Mouse (Mus musculus): ENCODE data around the gene Efcab11.

The Efcab11 gene

DNA sequence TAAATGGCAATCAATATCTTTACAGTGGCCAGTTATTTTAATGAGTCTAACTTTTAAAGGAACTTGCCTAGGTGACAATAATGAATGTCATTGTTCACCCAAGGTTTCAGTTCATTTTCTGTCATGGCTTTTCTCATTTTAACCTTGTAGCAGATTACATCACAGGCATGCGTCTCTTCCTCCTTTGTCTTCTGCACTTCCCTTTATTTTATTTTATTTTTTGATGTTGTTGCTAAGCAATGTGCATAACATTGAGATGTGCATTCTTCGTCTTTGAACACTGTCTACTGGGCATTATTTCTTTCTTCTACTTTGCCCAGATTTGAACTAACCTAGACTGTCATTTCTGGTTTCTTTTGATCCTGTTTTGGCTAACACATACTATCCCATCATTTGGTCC lies 88.3 kb downstream of the Efcab11 start:
- no peak for DNase-seq

DNA sequence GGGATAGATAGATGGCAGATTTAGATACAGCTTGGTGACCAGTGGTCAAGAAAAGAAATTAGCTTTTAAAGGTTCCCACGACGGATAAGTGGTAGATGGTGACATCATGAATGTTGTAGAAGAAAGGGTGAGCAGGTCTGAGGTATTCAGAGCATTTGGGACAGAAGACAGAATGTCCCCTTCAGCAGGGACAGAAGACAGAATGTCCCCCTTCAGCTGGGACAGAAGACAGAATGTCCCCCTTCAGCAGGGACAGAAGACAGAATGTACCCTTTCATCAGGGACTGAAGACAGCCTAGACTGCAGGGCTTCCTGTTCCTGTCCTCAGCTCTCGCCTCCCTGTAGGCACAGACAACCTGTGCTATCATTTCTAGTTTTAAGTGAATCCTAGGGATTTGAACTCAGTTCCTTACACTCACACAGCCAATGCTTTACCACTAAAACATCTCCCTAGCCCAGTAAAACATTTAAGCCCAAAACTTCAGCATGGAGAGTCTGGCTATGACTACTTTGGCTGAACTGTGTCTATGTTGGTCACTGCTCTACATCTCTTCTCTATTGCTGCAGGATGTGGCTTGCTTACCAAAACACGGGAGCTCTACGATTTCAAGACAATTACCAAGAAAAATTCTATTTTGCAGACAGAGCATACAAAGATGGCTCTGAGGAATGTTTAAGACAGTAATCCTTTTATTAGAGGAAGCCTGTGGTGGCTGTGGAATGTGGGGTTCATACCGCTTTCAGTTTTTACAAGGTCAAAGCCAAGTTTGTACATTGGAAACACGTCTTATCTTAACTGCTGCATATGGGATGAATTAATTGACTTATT lies 89.2 kb downstream of the Efcab11 start:
- DNase-seq, result no peak

DNA sequence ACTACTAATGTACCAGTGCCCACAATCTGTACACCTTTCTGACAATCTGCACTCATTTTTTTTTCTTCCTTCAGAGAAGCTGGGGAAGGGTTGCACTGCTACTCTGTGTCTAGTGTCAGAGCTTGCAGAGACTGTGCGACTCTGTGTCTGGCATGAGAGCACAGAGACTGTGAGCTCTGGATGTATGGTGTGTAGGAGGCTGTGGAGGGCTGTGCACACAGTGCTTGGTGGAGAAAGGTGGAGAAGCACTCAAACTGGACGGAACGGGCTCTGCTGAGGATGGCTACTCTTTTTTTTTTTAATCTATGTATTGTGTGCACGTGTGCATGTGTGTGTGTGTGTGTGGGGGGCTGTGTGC lies 90.1 kb downstream of the Efcab11 start:
- no peak for DNase-seq

DNA sequence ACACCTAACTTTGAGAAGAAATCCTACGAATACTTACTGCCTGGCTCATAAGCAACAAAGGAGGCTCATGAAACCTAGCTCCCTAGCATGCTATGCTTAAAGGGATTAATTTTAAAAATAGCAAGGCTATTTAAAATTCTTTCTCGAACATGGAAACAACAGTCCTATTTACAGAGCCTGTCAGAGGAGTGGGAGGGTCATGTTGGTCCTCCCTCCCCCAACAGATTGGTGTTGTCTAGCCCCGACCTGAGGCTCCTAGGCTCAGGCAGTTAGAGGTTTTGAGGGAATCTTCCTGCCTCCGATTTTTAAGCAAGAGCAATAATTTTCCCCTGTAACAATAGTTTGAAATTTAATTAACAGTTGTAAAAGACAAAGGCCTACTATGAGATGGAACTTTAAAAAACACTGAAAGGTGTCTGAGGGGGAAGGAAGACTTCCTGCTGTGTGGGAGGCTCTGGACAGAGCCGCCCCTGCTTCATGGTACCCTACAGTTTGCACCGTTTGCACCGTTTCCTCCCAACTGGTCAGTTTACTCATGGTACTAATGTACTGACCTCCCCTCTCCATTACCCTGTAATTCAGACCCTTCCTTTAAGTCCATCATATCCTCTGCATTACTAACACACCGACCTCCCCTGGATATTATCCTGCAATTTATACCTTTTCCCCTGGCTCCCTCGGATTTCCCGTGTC lies 90.6 kb downstream of the Efcab11 start:
- DNase-seq, result no peak

DNA sequence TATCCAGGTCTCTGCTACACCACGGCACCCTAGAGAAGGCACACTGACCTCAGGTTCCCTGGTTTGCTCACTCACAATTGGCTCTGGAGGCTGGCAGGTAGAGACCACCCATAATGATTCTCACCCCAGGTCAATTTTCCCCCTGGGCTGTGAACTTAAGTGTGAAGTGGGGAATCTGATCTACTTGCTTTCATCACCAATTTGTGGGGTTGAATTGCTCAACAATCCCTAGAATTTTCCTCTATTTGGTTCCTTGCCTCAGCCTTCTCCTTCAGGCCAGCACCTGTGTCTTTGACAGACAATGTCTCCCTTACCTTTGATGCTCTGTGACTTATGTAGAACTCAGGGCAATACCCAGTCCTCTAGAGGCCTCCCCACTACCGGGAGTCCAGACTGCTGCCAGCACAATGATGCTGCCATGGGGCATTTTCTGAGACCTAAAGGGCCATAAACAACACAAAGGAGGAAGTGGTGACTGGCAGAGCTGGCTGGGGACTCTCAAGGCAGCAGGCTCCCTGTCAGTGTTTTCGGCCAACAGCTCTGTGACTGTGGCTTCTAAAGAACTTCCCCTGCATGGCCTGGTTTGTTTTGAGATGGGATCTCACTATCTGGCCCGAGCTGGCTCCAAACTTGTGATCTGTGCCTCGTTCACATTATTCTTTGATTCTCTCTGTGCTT lies 94.8 kb downstream of the Efcab11 start:
- DNase-seq, result no peak

DNA sequence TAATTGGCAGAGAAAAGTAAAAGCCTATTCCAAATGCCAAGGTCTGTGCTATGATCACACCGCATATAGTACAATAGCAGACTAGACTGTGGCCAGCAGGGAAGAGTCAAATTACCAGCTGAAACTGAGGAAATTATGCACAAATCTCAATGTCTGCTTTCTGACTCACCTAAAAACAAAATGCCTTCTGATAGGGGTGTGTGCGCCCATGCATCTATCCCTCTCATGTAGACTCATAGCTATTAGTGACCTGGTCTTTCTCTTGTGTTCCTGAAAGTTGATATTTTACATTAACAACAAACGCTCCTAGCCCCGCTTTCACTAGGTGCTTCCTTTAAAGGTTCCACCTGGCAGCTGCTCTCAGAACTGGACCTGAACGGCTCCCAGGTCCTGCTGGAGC lies 102.5 kb downstream of the Efcab11 start:
- DNase-seq, result no peak

DNA sequence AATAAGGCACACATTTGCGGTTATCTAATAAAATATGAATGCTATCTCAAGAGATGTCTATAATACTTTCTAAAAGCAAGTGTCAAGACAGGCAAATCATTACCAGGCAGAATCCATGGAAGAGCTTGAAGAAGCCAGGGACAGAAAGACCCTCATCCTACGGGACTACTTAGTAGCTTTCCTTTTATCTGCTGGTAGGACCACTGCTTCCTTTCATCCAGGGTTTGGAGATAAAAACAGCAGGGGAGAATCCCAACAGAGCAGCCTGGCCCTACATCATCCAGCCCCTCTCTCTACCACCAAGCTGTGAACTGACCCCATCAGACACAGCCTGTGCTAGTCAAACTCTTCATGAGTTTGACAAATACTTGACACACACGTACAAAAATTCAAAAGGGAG lies 103.8 kb downstream of the Efcab11 start:
- DNase-seq, result no peak

DNA sequence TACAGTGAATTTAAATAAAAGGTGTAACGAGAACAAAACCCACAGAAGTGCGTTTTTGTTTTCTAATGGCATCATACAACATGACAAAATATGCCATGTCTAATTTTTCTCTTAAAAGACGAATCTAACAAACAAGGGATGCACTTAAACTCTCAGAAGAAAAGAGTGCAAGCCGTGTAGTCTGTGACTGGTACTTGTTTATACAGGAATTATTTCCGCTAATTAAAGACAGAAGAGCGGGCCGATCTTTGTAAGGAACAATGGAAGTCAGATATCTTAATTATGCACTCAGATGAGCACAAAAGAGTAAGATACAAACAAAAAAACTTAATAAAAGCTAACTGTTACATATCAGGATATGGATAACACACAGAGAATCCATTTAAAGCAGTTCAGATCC lies 104.3 kb downstream of the Efcab11 start:
- DNase-seq, result no peak

DNA sequence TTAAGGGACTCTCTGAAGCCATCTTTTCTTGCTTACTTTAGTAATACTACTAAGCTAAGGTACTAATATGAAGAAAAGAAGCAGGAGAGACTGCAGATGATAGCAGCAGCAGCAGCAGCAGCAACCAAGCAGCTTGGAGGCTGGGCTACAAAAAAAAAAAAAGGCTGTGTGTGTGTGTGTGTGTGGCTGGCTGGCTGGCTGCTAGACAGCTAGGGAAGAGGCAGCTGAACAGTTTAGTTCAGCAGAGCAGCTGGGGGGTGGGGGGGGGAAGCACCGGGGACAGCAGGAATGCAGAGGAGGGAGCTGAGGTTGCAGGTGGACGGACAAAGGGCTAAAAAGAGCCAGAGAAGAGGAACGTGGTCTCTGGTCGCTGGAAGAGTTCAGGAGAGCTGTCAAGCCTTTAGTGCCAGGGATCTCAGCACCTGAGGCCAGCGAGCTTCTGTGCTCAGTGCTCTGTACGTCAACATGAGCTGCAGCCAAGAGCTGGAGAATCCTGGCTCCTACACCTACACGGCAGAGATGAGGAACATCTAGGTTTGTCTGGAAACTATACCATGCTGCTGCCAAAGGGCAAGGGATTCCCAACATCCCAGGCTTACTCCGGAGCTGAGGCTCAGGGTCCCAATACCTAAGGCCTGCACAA lies 107.6 kb downstream of the Efcab11 start:
- no peak for DNase-seq

DNA sequence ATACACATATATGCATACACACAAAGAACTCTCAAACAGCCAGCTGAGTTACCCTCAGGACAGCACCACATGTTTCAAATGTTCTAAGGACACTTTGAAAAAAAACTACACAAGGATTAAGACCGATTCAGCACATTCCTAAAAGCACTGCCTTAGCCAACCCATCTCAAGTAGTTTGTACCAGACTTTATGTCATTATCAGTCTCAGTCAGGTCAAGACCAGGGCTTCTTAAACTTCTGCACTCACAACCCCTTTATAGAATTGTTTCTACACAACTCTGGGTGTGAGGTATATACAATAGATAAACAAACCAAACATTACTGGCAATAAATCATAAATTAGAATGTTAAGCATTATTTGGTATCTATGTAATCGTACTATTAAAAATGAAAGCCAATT lies 109.4 kb downstream of the Efcab11 start:
- DNase-seq, result no peak

DNA sequence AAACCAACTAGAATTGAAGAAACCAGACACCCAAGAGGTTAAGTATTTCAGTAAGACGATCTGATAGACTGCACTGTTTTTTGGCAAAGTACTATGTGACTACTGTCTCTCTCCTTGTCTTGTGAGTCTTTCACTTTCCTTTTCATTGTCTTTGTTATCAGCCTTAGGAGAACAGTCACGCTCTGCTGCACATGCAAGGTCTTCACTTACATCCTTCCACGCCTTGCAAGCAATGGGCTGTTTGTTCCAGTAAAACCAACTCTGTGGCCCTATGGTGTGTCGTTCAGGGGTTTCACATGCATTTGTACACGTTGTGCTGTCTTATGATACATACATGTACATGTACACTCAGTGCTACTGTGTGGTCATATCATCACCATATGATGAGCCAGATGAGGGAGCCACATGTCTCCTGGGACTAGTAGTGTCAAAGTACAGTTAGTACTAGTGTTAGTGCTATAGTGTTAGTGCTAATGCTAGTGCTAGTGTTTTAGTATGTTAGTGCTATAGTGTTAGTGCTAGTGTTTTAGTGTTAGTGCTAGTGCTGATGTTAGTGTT lies 110.5 kb downstream of the Efcab11 start:
- DNase-seq, result no peak

DNA sequence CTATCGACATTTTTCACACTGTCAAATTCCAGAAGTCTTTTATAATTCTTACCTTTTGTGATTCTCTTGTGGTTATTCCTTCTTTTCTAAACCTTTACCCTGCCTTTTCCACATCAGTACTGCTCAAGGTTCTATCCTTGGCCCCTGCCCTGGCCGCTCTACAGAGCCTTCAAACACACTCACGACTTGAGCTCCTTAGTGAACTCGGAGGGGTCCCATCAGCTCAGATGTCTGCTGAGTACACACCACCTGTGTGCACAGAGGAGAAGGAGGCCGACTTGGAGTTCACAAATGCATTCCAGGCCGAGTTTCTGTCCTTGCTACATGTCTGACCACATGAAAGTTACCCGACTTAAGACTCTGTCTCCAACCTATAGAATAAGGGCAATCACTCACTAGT lies 113.2 kb downstream of the Efcab11 start:
- no peak for DNase-seq

DNA sequence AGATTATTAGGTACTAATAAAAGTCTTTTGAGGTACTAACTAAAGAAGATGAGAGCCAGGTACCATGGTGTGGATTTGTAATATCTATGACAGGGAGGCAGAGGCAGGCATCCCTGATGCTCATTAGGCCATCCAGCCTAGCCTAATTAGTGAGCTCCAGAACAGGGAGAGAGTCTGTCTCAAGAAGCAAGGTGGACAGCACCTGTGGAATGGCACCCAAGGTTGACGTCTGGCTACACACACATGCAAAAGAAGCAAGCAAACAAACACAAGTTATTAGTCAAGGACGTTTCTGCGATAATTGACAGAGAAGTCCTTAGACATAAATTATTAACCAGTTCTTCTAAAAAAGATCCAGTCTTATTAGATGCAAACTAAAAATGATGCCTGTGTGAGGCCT lies 114.6 kb downstream of the Efcab11 start:
- no peak for DNase-seq

DNA sequence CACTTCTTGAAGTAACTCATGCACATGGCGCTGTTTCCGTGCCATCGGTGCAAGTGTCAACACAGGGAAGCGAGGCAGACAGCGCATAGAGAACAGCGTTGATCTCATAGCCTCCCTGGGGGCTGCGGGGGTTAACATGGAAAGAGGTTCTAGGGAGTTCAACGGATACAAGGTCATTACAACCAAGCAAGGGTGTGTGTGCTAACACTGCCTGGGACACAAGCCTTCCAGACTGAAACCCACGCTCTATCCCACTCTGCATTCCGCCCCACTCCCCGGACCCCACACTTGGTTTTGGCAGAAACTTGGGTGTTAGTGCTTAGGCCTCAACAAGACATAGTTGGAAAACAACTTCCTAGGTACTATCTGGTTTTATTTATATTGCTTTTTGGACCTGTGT lies 116.5 kb downstream of the Efcab11 start:
- no peak for DNase-seq

DNA sequence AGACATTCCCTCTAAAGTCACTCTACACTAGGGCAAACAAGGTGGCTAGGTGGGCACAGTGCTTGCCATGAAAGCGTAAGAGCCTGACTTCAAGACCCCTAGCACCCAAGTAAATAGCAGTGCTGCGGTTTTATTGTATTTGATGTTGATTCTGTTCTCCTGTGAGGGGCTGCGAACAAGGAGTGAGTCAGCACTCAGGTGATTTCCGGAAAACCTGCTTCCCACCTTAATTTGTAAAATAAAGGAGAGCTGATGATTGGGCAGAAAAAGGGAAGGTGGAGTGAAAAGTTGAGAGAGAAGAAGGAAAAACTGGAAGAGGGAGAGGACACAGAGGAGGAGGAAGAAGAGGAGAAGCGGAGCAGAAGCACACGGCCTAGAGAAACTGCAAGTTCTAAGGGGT lies 118.3 kb downstream of the Efcab11 start:
- no peak for DNase-seq

DNA sequence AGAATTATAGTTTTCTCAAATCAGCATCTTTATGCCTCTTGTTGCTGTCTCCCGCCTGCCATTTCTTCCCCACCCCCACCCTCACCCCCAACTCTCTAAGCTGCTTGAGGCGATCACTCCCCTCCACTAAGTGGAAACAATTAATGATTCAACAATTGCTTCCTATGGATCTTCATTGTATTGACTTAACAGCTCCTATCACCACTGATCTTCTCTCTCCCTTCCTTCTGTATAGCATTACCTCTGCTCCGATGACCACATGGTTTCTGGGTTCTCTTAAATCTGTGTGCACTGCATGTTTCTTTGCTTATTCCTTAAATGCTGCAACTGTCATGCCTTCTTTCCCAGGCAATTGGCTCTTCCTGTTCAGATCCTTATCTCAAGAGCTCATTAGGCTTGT lies 120.2 kb downstream of the Efcab11 start:
- DNase-seq, result no peak

DNA sequence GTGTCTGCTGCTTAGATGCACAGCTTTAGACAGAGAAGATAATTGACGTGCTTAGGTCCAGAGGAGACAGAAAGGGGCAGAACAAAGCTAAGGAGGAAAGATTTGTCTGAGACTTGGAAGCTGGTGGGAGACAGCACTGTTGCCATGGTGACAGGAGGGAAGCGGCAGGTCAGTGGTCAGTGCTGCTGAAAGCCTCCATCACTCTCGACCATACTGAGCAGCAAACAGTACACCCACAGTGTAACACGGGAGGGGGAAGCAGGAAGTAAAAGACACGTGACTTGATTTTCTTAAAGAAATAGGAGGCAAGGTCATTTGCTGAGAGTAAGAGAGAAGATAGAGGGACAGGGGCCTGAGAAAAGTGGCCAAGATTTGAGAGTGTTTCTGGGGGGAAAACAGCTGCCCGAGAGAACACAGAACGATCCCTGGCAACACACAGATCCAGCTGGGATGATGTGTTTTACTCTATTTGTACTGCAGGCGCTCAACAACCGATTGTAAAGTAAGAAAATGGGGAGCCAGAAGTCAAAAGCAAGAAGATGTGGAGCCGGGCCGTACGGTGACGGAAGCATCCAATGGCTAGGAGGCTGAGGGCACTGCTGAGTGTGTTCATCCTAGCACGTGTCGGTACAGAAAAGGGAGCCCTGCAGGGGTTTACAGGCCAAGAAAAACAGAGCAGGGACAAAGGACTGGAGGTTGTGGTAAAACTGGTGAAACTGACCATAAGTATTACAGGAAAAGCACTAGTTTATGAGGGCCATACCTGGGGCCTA lies 126.3 kb downstream of the Efcab11 start:
- peak; percentile 30 for DNase-seq

DNA sequence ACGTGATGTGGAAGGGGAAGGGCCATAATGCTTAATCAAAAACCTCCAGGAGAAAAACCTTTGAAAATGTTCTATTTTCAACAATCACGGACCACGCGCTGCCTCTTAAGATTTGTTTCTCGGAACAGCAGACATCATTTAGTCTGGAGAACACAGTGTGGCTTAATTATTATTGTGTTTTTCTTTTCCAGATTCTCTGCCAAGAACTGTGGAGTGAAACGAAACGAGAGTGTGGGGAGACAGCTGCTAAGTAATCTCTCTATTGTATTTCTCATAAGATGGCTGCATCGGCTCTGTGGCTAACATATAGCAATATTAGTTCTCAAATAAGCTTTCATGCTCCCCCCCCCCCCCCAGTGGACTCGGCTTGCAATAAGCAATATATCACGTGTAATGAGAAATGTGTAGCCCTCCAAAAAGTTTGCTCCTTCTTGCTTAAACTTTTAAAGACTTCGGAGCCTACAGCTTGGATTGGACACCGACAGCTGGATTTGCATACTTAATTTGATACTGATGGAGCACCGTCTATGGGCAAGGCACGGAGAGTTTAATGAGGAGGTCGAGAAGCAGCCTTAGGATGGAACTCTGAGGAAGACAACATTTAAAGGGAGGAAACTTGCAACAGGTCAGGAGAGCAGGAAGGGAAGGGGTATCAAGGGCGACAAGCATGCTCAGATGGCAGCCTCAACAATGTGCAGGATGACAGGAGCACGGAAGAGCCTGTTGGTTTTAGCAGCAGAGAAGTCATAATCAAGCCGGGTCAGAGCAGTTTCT lies 127.1 kb downstream of the Efcab11 start:
- DNase-seq, result no peak

DNA sequence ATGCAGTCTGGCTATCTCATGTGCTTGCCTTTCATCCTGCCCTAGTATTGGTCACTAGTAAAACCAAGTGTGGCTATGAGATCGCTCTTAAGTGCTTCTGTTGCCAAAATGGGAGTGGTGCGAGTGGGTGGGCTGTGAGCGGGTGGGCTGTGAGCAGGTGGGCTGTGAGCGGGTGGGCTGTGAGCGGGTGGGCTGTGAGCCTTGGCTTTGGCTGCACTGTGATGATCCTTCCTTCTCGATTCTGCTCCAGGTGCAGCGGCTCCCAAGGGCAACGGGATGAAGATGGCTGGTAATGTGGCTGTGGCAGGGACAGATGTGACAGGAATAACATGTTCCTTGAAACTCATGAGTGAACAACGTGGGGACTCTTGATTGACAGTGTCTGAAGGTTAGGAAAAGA lies 128.0 kb downstream of the Efcab11 start:
- DNase-seq, result no peak

DNA sequence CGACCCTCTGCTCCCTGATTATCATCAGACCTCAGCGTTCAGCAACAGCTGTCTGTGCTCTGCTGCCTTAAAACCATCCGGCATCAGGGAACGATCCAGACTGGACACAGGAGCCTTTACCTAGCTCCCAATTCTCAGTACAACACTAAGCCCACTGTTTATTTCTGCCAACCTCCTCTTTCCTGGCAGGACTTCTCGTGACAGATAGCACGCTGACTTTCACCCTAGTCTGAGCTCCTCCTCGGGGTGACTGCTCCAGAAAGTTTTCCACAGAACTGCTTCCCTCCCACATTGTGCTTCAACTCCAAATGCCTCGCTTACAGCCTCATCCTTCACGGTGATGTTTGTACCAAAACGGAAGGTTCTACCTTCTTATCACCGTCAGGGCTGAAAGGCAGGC lies 131.3 kb downstream of the Efcab11 start:
- no peak for DNase-seq

DNA sequence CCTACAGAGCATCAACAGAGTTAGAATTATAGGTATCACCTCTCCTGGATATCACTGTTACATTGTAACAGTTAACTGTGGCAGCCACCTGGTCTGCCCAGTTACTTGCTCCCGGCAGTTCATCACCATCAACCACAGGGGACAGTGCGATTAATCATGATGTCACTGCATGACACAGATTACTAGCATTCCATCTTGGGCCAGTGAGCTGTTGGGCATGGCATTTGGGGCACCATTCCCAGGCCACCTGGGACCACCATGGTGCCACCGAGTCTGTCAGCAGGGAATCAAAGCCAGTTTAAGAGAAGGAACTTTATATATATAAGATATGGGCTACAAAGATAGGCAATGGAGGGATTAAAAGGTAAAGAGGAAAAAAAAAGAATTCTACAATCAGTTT lies 134.8 kb downstream of the Efcab11 start:
- no peak for DNase-seq

DNA sequence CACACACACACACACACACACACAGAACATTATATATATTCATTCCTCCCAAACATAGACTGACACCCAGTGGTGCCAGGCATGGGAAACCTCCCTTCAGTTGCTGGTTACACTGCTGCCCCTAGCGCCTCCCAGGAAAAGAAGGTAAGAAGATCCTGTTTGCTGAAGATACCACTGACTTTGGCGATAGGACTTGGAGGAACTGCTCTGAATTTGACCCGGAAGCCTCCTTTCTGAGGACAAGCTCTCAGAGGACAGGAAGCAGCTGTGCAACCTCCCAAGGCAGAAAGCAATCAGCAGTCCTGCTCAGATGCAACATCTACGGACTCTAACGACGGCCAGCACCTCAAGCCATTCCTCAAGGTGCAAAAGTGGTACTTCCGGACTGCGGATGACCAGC lies 142.6 kb downstream of the Efcab11 start:
- DNase-seq, result no peak
